Mouse (Mus musculus) liver, embryonic 15.5 days (tissue): ENCODE data around the gene Tspan18. TPM values are rescaled to one million over a fixed set of nuclear protein-coding genes. Genes with fewer than 3 reads are reported as not detected.

Experiments
- ATAC-seq: fragments of 200-750 bp; cut with Nextera tagmentation; 2 replicates; pipeline ENCODE4 v1.8.0; 2017; ENCODE audit warnings: moderate number of reproducible peaks, mild to moderate bottlenecking, moderate library complexity; ENCODE audit not compliant: insufficient read depth
- H3K27ac ChIP-seq: fragments of 300-500 bp; sonication (generic); replicated peaks from 2 replicates; pipeline ENCODE4 v1.5.1; 2015; ENCODE audit warnings: mild to moderate bottlenecking, inconsistent platforms
- H3K27me3 ChIP-seq: fragments of 300-500 bp; sonication (generic); 2 replicates; pipeline ENCODE4 v1.6.1; 2015; ENCODE audit warnings: mild to moderate bottlenecking, inconsistent platforms
- H3K36me3 ChIP-seq: fragments of 300-500 bp; sonication (generic); replicated peaks from 2 replicates; pipeline ENCODE4 v1.6.1; 2015; ENCODE audit warnings: moderate library complexity, mild to moderate bottlenecking, inconsistent platforms
- H3K4me1 ChIP-seq: fragments of 300-500 bp; sonication (generic); replicated peaks from 2 replicates; pipeline ENCODE4 v1.6.1; 2015; ENCODE audit warnings: inconsistent platforms
- H3K4me2 ChIP-seq: fragments of 300-500 bp; sonication (generic); 2 replicates; pipeline ENCODE4 v1.6.1; 2015; ENCODE audit warnings: moderate library complexity, mild to moderate bottlenecking, inconsistent platforms
- H3K4me3 ChIP-seq: fragments of 300-500 bp; sonication (generic); replicated peaks from 2 replicates; pipeline ENCODE4 v1.5.1; 2015; ENCODE audit warnings: mild to moderate bottlenecking, inconsistent platforms
- H3K9ac ChIP-seq: fragments of 300-500 bp; sonication (generic); 2 replicates; pipeline ENCODE4 v1.6.1; 2015; ENCODE audit warnings: moderate library complexity, mild to moderate bottlenecking, inconsistent platforms
- H3K9me3 ChIP-seq: fragments of 300-500 bp; sonication (generic); replicated peaks from 2 replicates; pipeline ENCODE4 v1.6.1; 2016; ENCODE audit warnings: inconsistent platforms
- WGBS: fragments of 180-500 bp; shearing (Covaris S2); methylation state at CpG from one replicate; pipeline ENCODE4 v1.1.7; 2015; ENCODE audit warnings: mixed read lengths; ENCODE audit not compliant: insufficient replicate concordance; 5-methylcytosine and 5-hydroxymethylcytosine counted together
- polyA plus RNA-seq: library from polyadenylated mRNA; unstranded; fragments of >200 nt; fragmentation: Nextera tagmentation; extraction: Ambion mirVana; gene quantifications from 2 replicates; pipeline ENCODE4 v1.2.1, GENCODE M21; 2015

The Tspan18 gene
- polyA plus RNA-seq, 1 experiment from 2014 or later, result 2.7 TPM

- Histone ChIP-seq H3K4me1 (no peaks in the 10 kb centered on the region), H3K27ac (no peak overlapping the region), H3K4me2 (no peak overlapping the region), H3K4me3 (no peak overlapping the region), H3K36me3 (no peaks in the 10 kb centered on the region), H3K9me3 (no peaks in the 10 kb centered on the region), H3K27me3 (no peaks in the 10 kb centered on the region), H3K9ac (no peak overlapping the region)
- WGBS, result 75% methylated on average over 21 of the region's 21 CpGs
- ATAC-seq, result no peak
Observed at GRCm38 (mm10) chr2:93318781-93319349, 15.4 kb downstream of the Tspan18 start.

- 51% methylated on average over 15 of the region's 15 CpGs for WGBS
- H3K9me3 ChIP-seq, result no peaks in the 10 kb centered on the region
- no peak for ATAC-seq
- no peak overlapping the region for H3K27ac ChIP-seq
- no peaks in the 10 kb centered on the region for H3K4me1 ChIP-seq
- H3K9ac ChIP-seq, result no peak overlapping the region
- no peaks in the 10 kb centered on the region for H3K36me3 ChIP-seq
- no peak overlapping the region for H3K4me3 ChIP-seq
- H3K27me3 ChIP-seq, result no peaks in the 10 kb centered on the region
- H3K4me2 ChIP-seq, result no peak overlapping the region
Observed at GRCm38 (mm10) chr2:93313768-93314632, 20.3 kb downstream of the Tspan18 start.

GRCm38 (mm10) chr2:93312458-93312857, 21.8 kb downstream of the Tspan18 start:
- Histone ChIP-seq H3K27me3 (no peaks in the 10 kb centered on the region), H3K9me3 (no peaks in the 10 kb centered on the region), H3K4me1 (no peaks in the 10 kb centered on the region), H3K9ac (no peak overlapping the region), H3K27ac (no peak overlapping the region), H3K4me3 (no peak overlapping the region), H3K4me2 (no peak overlapping the region), H3K36me3 (no peaks in the 10 kb centered on the region)
- WGBS, result 32% methylated on average over 3 of the region's 3 CpGs
- no peak for ATAC-seq

- Histone ChIP-seq H3K4me2 (no peak overlapping the region), H3K9me3 (no peaks in the 10 kb centered on the region), H3K4me3 (no peak overlapping the region), H3K27me3 (no peaks in the 10 kb centered on the region), H3K36me3 (no peaks in the 10 kb centered on the region), H3K27ac (no peak overlapping the region), H3K4me1 (no peaks in the 10 kb centered on the region), H3K9ac (no peak overlapping the region)
- WGBS, result 67% methylated on average over 14 of the region's 14 CpGs
- ATAC-seq, result no peak
Observed at GRCm38 (mm10) chr2:93309724-93310413, 24.4 kb downstream of the Tspan18 start.

GRCm38 (mm10) chr2:93306898-93307297, 27.4 kb downstream of the Tspan18 start:
- no peak overlapping the region for H3K4me2 ChIP-seq
- H3K4me1 ChIP-seq, result no peaks in the 10 kb centered on the region
- no peaks in the 10 kb centered on the region for H3K36me3 ChIP-seq
- ATAC-seq, result no peak
- no peaks in the 10 kb centered on the region for H3K27me3 ChIP-seq
- no peak overlapping the region for H3K9ac ChIP-seq
- no peak overlapping the region for H3K4me3 ChIP-seq
- 63% methylated on average over 4 of the region's 4 CpGs for WGBS
- H3K9me3 ChIP-seq, result no peaks in the 10 kb centered on the region
- H3K27ac ChIP-seq, result no peak overlapping the region

- H3K4me3 ChIP-seq, result no peak overlapping the region
- H3K4me2 ChIP-seq, result no peak overlapping the region
- H3K9ac ChIP-seq, result no peak overlapping the region
- H3K9me3 ChIP-seq, result no peaks in the 10 kb centered on the region
- no peaks in the 10 kb centered on the region for H3K4me1 ChIP-seq
- WGBS, result 49% methylated on average over 4 of the region's 4 CpGs
- H3K27me3 ChIP-seq, result no peaks in the 10 kb centered on the region
- no peaks in the 10 kb centered on the region for H3K36me3 ChIP-seq
- no peak for ATAC-seq
- no peak overlapping the region for H3K27ac ChIP-seq
Observed at GRCm38 (mm10) chr2:93304273-93304634, 30.1 kb downstream of the Tspan18 start.

- Histone ChIP-seq H3K9me3 (no peaks in the 10 kb centered on the region), H3K27me3 (no peaks in the 10 kb centered on the region), H3K27ac (no peak overlapping the region), H3K9ac (no peak overlapping the region), H3K4me2 (no peak overlapping the region), H3K4me1 (no peaks in the 10 kb centered on the region), H3K4me3 (no peak overlapping the region), H3K36me3 (no peaks in the 10 kb centered on the region)
- no peak for ATAC-seq
- WGBS, result 31% methylated on average over 16 of the region's 16 CpGs
Observed at GRCm38 (mm10) chr2:93303585-93304272, 30.6 kb downstream of the Tspan18 start.

GRCm38 (mm10) chr2:93303260-93303584, 31.1 kb downstream of the Tspan18 start:
- Histone ChIP-seq H3K4me2 (no peak overlapping the region), H3K36me3 (no peaks in the 10 kb centered on the region), H3K27me3 (no peaks in the 10 kb centered on the region), H3K9me3 (no peaks in the 10 kb centered on the region), H3K9ac (no peak overlapping the region), H3K4me3 (no peak overlapping the region), H3K4me1 (no peaks in the 10 kb centered on the region), H3K27ac (no peak overlapping the region)
- no peak for ATAC-seq
- 47% methylated on average over 5 of the region's 5 CpGs for WGBS

- H3K4me1 ChIP-seq, result no peaks in the 10 kb centered on the region
- H3K36me3 ChIP-seq, result no peaks in the 10 kb centered on the region
- no peaks in the 10 kb centered on the region for H3K27me3 ChIP-seq
- no peak overlapping the region for H3K27ac ChIP-seq
- 48% methylated on average over 3 of the region's 3 CpGs for WGBS
- no peak overlapping the region for H3K4me3 ChIP-seq
- H3K4me2 ChIP-seq, result no peak overlapping the region
- no peak for ATAC-seq
- H3K9me3 ChIP-seq, result no peaks in the 10 kb centered on the region
- no peak overlapping the region for H3K9ac ChIP-seq
Observed at GRCm38 (mm10) chr2:93297656-93298055, 36.6 kb downstream of the Tspan18 start.

- Histone ChIP-seq H3K4me1 (no peaks in the 10 kb centered on the region), H3K4me3 (no peak overlapping the region), H3K27ac (no peak overlapping the region), H3K9ac (no peak overlapping the region), H3K4me2 (no peak overlapping the region), H3K9me3 (no peaks in the 10 kb centered on the region), H3K27me3 (no peaks in the 10 kb centered on the region), H3K36me3 (no peaks in the 10 kb centered on the region)
- ATAC-seq, result no peak
- 69% methylated on average over 13 of the region's 13 CpGs for WGBS
Observed at GRCm38 (mm10) chr2:93291186-93291926, 42.9 kb downstream of the Tspan18 start.
